Mouse (Mus musculus) hematopoietic stem cell, adult 5-6 weeks (primary cell): ENCODE measurements around the gene 1700001L19Rik. TPM values are rescaled to one million over a fixed set of nuclear protein-coding genes. Genes with fewer than 3 reads are reported as not detected.

Experiments used
- ATAC-seq, 2 experiments: fragments of 125-278 bp in 1 of 2; replicated peaks in 1 of 2; 2 replicates each; pipeline ENCODE4 v1.8.0; 2016 to 2017; ENCODE audit warnings: inconsistent platforms in 2 of 2, mild to moderate bottlenecking in 2 of 2, moderate number of reproducible peaks in 2 of 2, low read depth in 1 of 2, moderate TSS enrichment in 1 of 2; ENCODE audit not compliant: low FRiP score in 2 of 2, poor library complexity in 2 of 2, severe bottlenecking in 2 of 2, insufficient read depth in 1 of 2, low TSS enrichment in 1 of 2
- total RNA-seq: library from RNA; stranded (forward); fragments of 172-1452, 232-1000 nt; gene quantifications from 2 replicates; pipeline ENCODE4 v1.2.3, GENCODE M21; 2017

1700001L19Rik gene
- total RNA-seq, 1 experiment from 2014 or later, result not detected

- ATAC-seq, result no peak
Measured at GRCm38 (mm10) chr13:68598953-68599352, 1.7 kb downstream of the 1700001L19Rik start.

DNA sequence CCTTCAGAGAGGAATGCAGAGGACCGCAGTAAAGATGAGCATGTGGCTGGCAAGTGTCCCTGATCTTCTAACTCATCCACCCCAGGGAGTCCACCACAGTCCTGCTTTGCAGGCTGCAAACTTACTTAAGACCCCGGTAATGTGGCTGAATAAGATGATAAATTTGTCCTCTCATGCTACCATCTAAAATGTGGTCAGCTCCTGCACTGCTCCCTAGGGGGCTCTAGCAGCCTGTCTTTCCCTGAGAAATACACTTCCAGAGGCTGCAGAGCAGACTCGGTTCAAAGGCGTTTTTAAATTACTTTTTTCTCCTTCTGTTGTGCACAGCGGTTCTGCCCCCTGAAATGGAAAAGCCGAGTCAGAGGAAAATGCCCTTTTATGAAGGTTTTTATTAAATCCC lies 4.0 kb downstream of the 1700001L19Rik start:
- ATAC-seq, result peak; percentile 52 to 66; a peak in 2 of 4 replicates

DNA sequence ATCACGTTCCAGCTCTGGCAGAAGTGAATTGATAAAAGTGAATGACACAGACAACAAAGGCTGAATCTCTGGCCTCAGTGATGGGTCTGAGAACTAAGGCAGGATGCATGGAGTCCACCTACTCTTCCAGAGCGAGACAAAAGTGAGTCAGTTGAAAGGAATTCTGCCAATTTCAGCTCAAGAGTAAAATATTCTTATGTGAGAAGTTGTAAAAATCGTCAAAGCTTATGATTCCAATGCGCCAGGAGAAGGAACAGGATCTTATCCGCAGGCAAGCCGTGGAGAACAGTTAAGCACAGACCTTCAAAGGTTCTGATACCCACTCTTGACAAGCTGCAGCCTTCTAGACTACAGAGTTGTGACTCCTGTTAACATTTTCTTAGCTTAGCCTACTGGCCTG lies 5.9 kb downstream of the 1700001L19Rik start:
- no peak for ATAC-seq

DNA sequence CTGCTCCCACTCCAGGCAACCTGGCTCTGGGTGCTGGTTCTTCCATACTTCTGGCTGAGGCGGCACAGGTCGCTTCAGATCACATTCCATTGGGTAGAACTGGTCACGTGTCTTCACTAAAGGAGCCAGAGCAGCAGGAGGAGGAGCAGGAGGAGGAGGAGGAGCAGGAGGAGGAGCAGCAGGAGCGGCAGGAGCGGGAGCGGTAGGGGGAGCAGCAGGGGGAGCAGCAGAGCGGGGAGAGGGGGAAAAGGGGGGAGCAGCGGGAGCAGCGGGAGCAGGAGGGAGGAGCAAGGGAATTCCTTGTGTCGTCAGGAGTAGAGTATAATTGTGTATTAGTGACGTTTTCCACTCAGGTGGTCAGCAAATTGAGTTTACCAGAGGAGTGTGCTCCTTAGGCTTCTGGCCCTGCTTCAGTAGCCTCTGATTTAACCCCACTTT lies 8.5 kb downstream of the 1700001L19Rik start:
- 0 out of 4 replicates have a peak, but pooled peaks of 1 of the 2 experiments have one; percentile 14 for ATAC-seq

DNA sequence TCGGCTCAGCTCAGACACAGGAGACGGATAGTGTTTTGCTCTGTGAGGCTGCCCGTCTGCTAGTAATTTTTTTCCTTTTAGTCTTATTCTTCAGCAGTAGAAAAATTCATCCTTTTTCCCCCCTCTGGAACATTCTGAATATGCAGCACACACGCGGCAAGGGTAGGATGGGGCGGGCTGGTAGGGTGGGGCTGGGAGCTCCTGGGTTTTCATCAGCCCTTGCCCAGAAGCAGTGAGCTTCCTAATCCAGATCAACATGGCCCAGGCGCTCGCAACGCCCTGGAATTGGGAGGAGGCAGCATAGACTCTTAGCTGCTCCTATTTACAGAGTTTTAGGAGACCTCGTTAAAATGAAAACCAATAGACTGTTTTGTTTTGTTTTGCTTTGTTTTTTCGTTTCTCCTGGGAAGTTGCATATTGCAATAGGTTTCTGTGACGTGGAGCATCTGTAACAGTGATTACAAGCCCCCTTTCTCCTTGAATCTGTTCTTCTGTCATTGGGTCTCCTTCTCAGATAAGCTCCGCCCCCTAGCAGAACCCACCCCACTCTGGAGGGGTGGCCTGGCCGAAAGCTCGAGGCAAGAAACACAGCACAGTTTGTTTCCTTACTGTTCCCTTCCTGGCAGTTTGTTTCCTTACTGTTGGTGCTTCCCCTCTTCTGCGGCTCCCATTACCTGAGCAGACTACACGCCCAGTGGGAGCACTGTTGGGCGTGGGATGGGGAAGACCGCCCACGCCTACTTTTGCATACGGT lies 10.6 kb downstream of the 1700001L19Rik start:
- peak in 1 of 2 experiments; percentile 34; a peak in 1 of 4 replicates for ATAC-seq

- no peak for ATAC-seq
Measured at GRCm38 (mm10) chr13:68622792-68623191, 25.6 kb downstream of the 1700001L19Rik start.

GRCm38 (mm10) chr13:68627041-68627440 lies 29.8 kb downstream of the 1700001L19Rik start:
- ATAC-seq, result no peak

DNA sequence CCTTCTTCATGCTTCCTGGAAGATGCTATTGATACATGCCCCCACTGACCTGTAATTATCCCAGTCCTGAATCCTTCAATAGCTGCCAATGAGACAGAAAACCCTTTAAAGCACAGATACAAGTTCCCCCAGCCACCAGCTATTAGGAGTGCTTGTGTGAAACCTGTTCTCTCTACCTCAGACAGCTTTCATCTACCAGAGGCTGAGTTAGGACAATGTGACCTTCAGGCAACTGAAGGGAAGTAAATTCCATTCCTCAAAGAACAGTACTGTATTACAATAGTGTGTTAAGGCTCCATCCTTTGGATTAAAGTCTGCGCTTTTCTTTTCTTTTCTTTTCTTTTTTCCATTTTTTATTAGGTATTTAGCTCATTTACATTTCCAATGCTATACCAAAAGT lies 45.6 kb downstream of the 1700001L19Rik start:
- no peak for ATAC-seq

Other genes with a start within 250 kb of the 1700001L19Rik start
- gene Mtrr, start 15.3 kb upstream of the 1700001L19Rik start, total RNA-seq, result 16.6 and 21.5 TPM in 2 replicates
- gene Fastkd3, start 15.2 kb upstream of the 1700001L19Rik start, total RNA-seq, result 7.1 and 9.9 TPM in 2 replicates